Mouse (Mus musculus) G1E-ER4 (cell line): Measurements from ENCODE around the gene Esrrg. TPM values are rescaled to one million over a fixed set of nuclear protein-coding genes. Genes with fewer than 3 reads are reported as not detected.

Source experiments
- GATA1 ChIP-seq: IDR thresholded peaks from one replicate; pipeline ENCODE4 v1.8.0; 2012; ENCODE audit warnings: low read length, inconsistent platforms
- polyA plus RNA-seq: library from polyadenylated mRNA; stranded (reverse); fragments of >175 nt; gene quantifications from 2 replicates; pipeline ENCODE4 v1.2.3, GENCODE M21; 2012

Gene Esrrg
- polyA plus RNA-seq, 1 experiment: not detected

GRCm38 (mm10) chr1:187825421-187826097, 217.0 kb downstream of the Esrrg start:
- no peak for TF ChIP-seq GATA1

- no peak for TF ChIP-seq GATA1
Observed at GRCm38 (mm10) chr1:187826140-187826539, 217.5 kb downstream of the Esrrg start.

- TF ChIP-seq GATA1: no peak
Observed at GRCm38 (mm10) chr1:187826869-187827268, 218.3 kb downstream of the Esrrg start.

GRCm38 (mm10) chr1:187830937-187831336, 222.3 kb downstream of the Esrrg start:
- no peak for TF ChIP-seq GATA1

GRCm38 (mm10) chr1:187832851-187833250, 224.3 kb downstream of the Esrrg start:
- TF ChIP-seq GATA1: no peak

GRCm38 (mm10) chr1:187834576-187834975, 226.0 kb downstream of the Esrrg start:
- no peak for TF ChIP-seq GATA1

- TF ChIP-seq GATA1: no peak
Observed at GRCm38 (mm10) chr1:187836384-187836783, 227.8 kb downstream of the Esrrg start.

- no peak for TF ChIP-seq GATA1
Observed at GRCm38 (mm10) chr1:187836876-187837275, 228.3 kb downstream of the Esrrg start.

GRCm38 (mm10) chr1:187841629-187842028, 233.0 kb downstream of the Esrrg start:
- no peak for TF ChIP-seq GATA1

- no peak for TF ChIP-seq GATA1
Observed at GRCm38 (mm10) chr1:187842702-187843101, 234.1 kb downstream of the Esrrg start.

- no peak for TF ChIP-seq GATA1
Observed at GRCm38 (mm10) chr1:187854148-187854547, 245.6 kb downstream of the Esrrg start.

GRCm38 (mm10) chr1:187862339-187862738, 253.7 kb downstream of the Esrrg start:
- no peak for TF ChIP-seq GATA1

- TF ChIP-seq GATA1: no peak
Observed at GRCm38 (mm10) chr1:187868427-187868826, 259.8 kb downstream of the Esrrg start.

- TF ChIP-seq GATA1: no peak
Observed at GRCm38 (mm10) chr1:187872208-187872607, 263.6 kb downstream of the Esrrg start.

- no peak for TF ChIP-seq GATA1
Observed at GRCm38 (mm10) chr1:187872744-187873143, 264.2 kb downstream of the Esrrg start.

- no peak for TF ChIP-seq GATA1
Observed at GRCm38 (mm10) chr1:187873770-187874169, 265.2 kb downstream of the Esrrg start.

- no peak for TF ChIP-seq GATA1
Observed at GRCm38 (mm10) chr1:187887270-187887669, 278.7 kb downstream of the Esrrg start.

GRCm38 (mm10) chr1:187888142-187888541, 279.6 kb downstream of the Esrrg start:
- TF ChIP-seq GATA1: no peak
